Mouse (Mus musculus) C2C12 (cell line): ENCODE results near the gene Prcp. TPM values are rescaled to one million over a fixed set of nuclear protein-coding genes. Genes with fewer than 3 reads are reported as not detected.
A peak's percentile ranks its signal among the peaks of the same experiment; 100 is the strongest.
"Not testable (repeated sequence)": the region's sequence is repeated elsewhere in the genome, so short reads cannot be mapped to it uniquely, and the experiment has no call there.

ENCODE experiments used
- H3K27me3 ChIP-seq: one replicate; pipeline ENCODE4 v1.6.1; 2011; ENCODE audit not compliant: control insufficient read depth, insufficient read depth, insufficient read length
- H3K36me3 ChIP-seq: one replicate; pipeline ENCODE4 v1.6.1; 2011; ENCODE audit not compliant: control insufficient read depth, insufficient read depth
- H3K4me3 ChIP-seq: one replicate; pipeline ENCODE4 v1.5.1; 2011; ENCODE audit warnings: mild to moderate bottlenecking, control low read depth; ENCODE audit not compliant: poor library complexity, insufficient read depth, severe bottlenecking
- H3K79me2 ChIP-seq: one replicate; pipeline ENCODE4 v1.6.1; 2011; ENCODE audit not compliant: control insufficient read depth, insufficient read depth
- H3K79me3 ChIP-seq: one replicate; pipeline ENCODE4 v1.6.1; 2011; ENCODE audit warnings: low read depth, control low read depth
- H3ac ChIP-seq: one replicate; pipeline ENCODE3; 2011; ENCODE audit warnings: low read depth; ENCODE audit not compliant: control insufficient read depth, insufficient read length
- CEBPB ChIP-seq: IDR thresholded peaks from one replicate; pipeline ENCODE4 v1.6.1; 2011; ENCODE audit warnings: low read depth, mild to moderate bottlenecking, control low read depth, moderate library complexity
- CTCF ChIP-seq: IDR thresholded peaks from one replicate; pipeline ENCODE4 v1.5.1; 2011; ENCODE audit not compliant: control insufficient read depth, insufficient read depth, insufficient read length
- FOSL1 ChIP-seq: IDR thresholded peaks from one replicate; pipeline ENCODE4 v1.8.0; 2011; ENCODE audit warnings: mild to moderate bottlenecking, low read length; ENCODE audit not compliant: poor library complexity, insufficient read depth, severe bottlenecking
- MAX ChIP-seq: IDR thresholded peaks from one replicate; pipeline ENCODE4 v1.6.1; 2011; ENCODE audit warnings: mild to moderate bottlenecking, control low read depth
- MYOD1 ChIP-seq: IDR thresholded peaks from one replicate; pipeline ENCODE4 v1.6.1; 2011; ENCODE audit warnings: low read depth; ENCODE audit not compliant: control insufficient read depth, insufficient read length
- MYOG ChIP-seq: IDR thresholded peaks from one replicate; pipeline ENCODE4 v1.6.1; 2011; ENCODE audit not compliant: control insufficient read depth, insufficient read length; ENCODE audit errors: extremely low read depth
- USF1 ChIP-seq: IDR thresholded peaks from one replicate; pipeline ENCODE4 v1.6.1; 2011; ENCODE audit warnings: low read depth, mild to moderate bottlenecking, control low read depth, moderate library complexity
- polyA plus RNA-seq: library from polyadenylated mRNA; unstranded; fragments of >200 nt; fragmentation: generic; extraction: Trizol; gene quantifications from one replicate; pipeline ENCODE4 v1.2.1, GENCODE M21; 2012; ENCODE audit warnings: missing spikeins

Prcp gene
- polyA plus RNA-seq, 1 experiment, result 17.7 TPM

- Histone ChIP-seq H3ac (no peak overlapping the region), H3K36me3 (no peaks in the 10 kb centered on the region), H3K27me3 (no peaks in the 10 kb centered on the region), H3K79me2 (no peaks in the 10 kb centered on the region), H3K4me3 (no peak overlapping the region), H3K79me3 (peaks cover 1% of the 10 kb centered on the region)
- TF ChIP-seq MAX (no peak), MYOD1 (no peak), USF1 (no peak), MYOG (no peak), CTCF (no peak)
Observed at GRCm38 (mm10) chr7:92893478-92893877, 19.2 kb downstream of the Prcp start.

GRCm38 (mm10) chr7:92896036-92896435 is 21.8 kb downstream of the Prcp start:
- no peaks in the 10 kb centered on the region for H3K79me2 ChIP-seq
- no peaks in the 10 kb centered on the region for H3K27me3 ChIP-seq
- H3ac ChIP-seq, result no peak overlapping the region
- H3K36me3 ChIP-seq, result no peaks in the 10 kb centered on the region
- no peak for TF ChIP-seq CEBPB
- no peak for TF ChIP-seq MYOG
- no peak for TF ChIP-seq USF1
- TF ChIP-seq FOSL1, result no peak
- TF ChIP-seq CTCF, result no peak
- H3K79me3 ChIP-seq, result peaks cover 1% of the 10 kb centered on the region
- H3K4me3 ChIP-seq, result no peak overlapping the region

- TF ChIP-seq FOSL1 (no peak), MYOD1 (no peak), CTCF (no peak), MYOG (no peak), MAX (no peak), USF1 (no peak), CEBPB (no peak)
- no peaks in the 10 kb centered on the region for H3K36me3 ChIP-seq
- no peak overlapping the region for H3K4me3 ChIP-seq
- H3K79me3 ChIP-seq, result peaks cover 1% of the 10 kb centered on the region
- H3K27me3 ChIP-seq, result no peaks in the 10 kb centered on the region
- no peaks in the 10 kb centered on the region for H3K79me2 ChIP-seq
- no peak overlapping the region for H3ac ChIP-seq
Observed at GRCm38 (mm10) chr7:92897021-92897420, 22.8 kb downstream of the Prcp start.

- TF ChIP-seq MYOD1 (peak; percentile 28), CTCF (peak; percentile 47), CEBPB (no peak)
Observed at GRCm38 (mm10) chr7:92903360-92904038, 29.2 kb downstream of the Prcp start.

GRCm38 (mm10) chr7:92904285-92904684 is 30.0 kb downstream of the Prcp start:
- not testable (repeated sequence) for H3K79me2 ChIP-seq, H3K36me3 ChIP-seq, H3K27me3 ChIP-seq, H3K79me3 ChIP-seq, H3ac ChIP-seq, H3K4me3 ChIP-seq

More at GRCm38 (mm10) chr7:92903360-92904038, 29.2 kb downstream of the Prcp start:
- Histone ChIP-seq H3K79me2 (no peaks in the 10 kb centered on the region), H3K4me3 (no peak overlapping the region), H3ac (no peak overlapping the region), H3K79me3 (no peaks in the 10 kb centered on the region), H3K36me3 (no peaks in the 10 kb centered on the region), H3K27me3 (no peaks in the 10 kb centered on the region)

GRCm38 (mm10) chr7:92920172-92920856 is 46.0 kb downstream of the Prcp start:
- H3ac ChIP-seq, result no peak overlapping the region
- no peaks in the 10 kb centered on the region for H3K36me3 ChIP-seq
- no peaks in the 10 kb centered on the region for H3K27me3 ChIP-seq
- H3K79me3 ChIP-seq, result no peaks in the 10 kb centered on the region
- H3K4me3 ChIP-seq, result no peak overlapping the region
- no peak for TF ChIP-seq CEBPB
- no peak for TF ChIP-seq MYOG
- no peak for TF ChIP-seq FOSL1
- no peak for TF ChIP-seq MYOD1
- TF ChIP-seq MAX, result no peak
- no peaks in the 10 kb centered on the region for H3K79me2 ChIP-seq
